Mouse (Mus musculus): ENCODE results near the gene H2-Eb1. TPM values are rescaled to one million over a fixed set of nuclear protein-coding genes. Genes with fewer than 3 reads are reported as not detected.

H2-Eb1 gene
- polyA plus RNA-seq, 1 experiment from 2014 or later = 1.1 TPM

- ATAC-seq (ENCODE audit: insufficient number of reproducible peaks, low FRiP score, low TSS enrichment, low read depth) = no peak
Observed at GRCm38 (mm10) chr17:34281836-34282235, 23.8 kb upstream of the H2-Eb1 start.

GRCm38 (mm10) chr17:34285371-34285770, 20.3 kb upstream of the H2-Eb1 start:
- Histone ChIP-seq H3K4me2 (ENCODE audit: low read depth, severe bottlenecking) (no peak overlapping the region), H3K9me3 (ENCODE audit: control insufficient read depth, low read length) (no peaks in the 10 kb centered on the region), H3K9ac (ENCODE audit: low read length) (no peak overlapping the region), H3K36me3 (ENCODE audit: control insufficient read depth, insufficient read depth, low read length) (no peaks in the 10 kb centered on the region), H3K27ac (replicated peaks; ENCODE audit: low read depth, low read length) (no peak overlapping the region), H3K4me1 (ENCODE audit: control insufficient read depth, insufficient read depth, low read length) (no peaks in the 10 kb centered on the region), H3K4me3 (ENCODE audit: low read depth, low read length) (no peak overlapping the region), H3K27me3 (ENCODE audit: control insufficient read depth, insufficient read depth, low read length) (no peaks in the 10 kb centered on the region)
- DNase-seq (ENCODE audit: low spot score) (no peak), ATAC-seq (ENCODE audit: insufficient number of reproducible peaks, low FRiP score, low TSS enrichment, low read depth) (no peak)
- 76% methylated on average over 4 of the region's 4 CpGs for WGBS

More at GRCm38 (mm10) chr17:34281836-34282235, 23.8 kb upstream of the H2-Eb1 start:
- H3K4me3 ChIP-seq (ENCODE audit: low read depth, low read length) = no peak overlapping the region
- no peaks in the 10 kb centered on the region for H3K36me3 ChIP-seq (ENCODE audit: control insufficient read depth, insufficient read depth, low read length)
- WGBS = 67% methylated on average over 1 of the region's 1 CpGs
- no peak overlapping the region for H3K27ac ChIP-seq (replicated peaks; ENCODE audit: low read depth, low read length)
- no peak overlapping the region for H3K9ac ChIP-seq (ENCODE audit: low read length)
- H3K9me3 ChIP-seq (ENCODE audit: control insufficient read depth, low read length) = no peaks in the 10 kb centered on the region
- H3K4me2 ChIP-seq (ENCODE audit: low read depth, severe bottlenecking) = no peak overlapping the region
- no peaks in the 10 kb centered on the region for H3K4me1 ChIP-seq (ENCODE audit: control insufficient read depth, insufficient read depth, low read length)
- no peaks in the 10 kb centered on the region for H3K27me3 ChIP-seq (ENCODE audit: control insufficient read depth, insufficient read depth, low read length)
- no peak for DNase-seq (ENCODE audit: low spot score)

- ATAC-seq (ENCODE audit: insufficient number of reproducible peaks, low FRiP score, low TSS enrichment, low read depth) (no peak), DNase-seq (ENCODE audit: low spot score) (peak; percentile 46)
- Histone ChIP-seq H3K27me3 (ENCODE audit: control insufficient read depth, insufficient read depth, low read length) (no peaks in the 10 kb centered on the region), H3K4me3 (ENCODE audit: low read depth, low read length) (no peak overlapping the region), H3K9ac (ENCODE audit: low read length) (no peak overlapping the region), H3K27ac (replicated peaks; ENCODE audit: low read depth, low read length) (no peak overlapping the region), H3K36me3 (ENCODE audit: control insufficient read depth, insufficient read depth, low read length) (no peaks in the 10 kb centered on the region), H3K4me1 (ENCODE audit: control insufficient read depth, insufficient read depth, low read length) (no peaks in the 10 kb centered on the region), H3K9me3 (ENCODE audit: control insufficient read depth, low read length) (no peaks in the 10 kb centered on the region), H3K4me2 (ENCODE audit: low read depth, severe bottlenecking) (no peak overlapping the region)
- 35% methylated on average over 4 of the region's 4 CpGs for WGBS
Observed at GRCm38 (mm10) chr17:34285848-34286247, 19.8 kb upstream of the H2-Eb1 start.

GRCm38 (mm10) chr17:34286501-34286900, 19.2 kb upstream of the H2-Eb1 start:
- no peaks in the 10 kb centered on the region for H3K27me3 ChIP-seq (ENCODE audit: control insufficient read depth, insufficient read depth, low read length)
- ATAC-seq (ENCODE audit: insufficient number of reproducible peaks, low FRiP score, low TSS enrichment, low read depth) = no peak
- 0 out of 2 replicates have a peak, but pooled peaks cover 1% of the 10 kb centered on the region for H3K4me1 ChIP-seq (ENCODE audit: control insufficient read depth, insufficient read depth, low read length)
- H3K36me3 ChIP-seq (ENCODE audit: control insufficient read depth, insufficient read depth, low read length) = no peaks in the 10 kb centered on the region
- 82% methylated on average over 5 of the region's 5 CpGs for WGBS
- no peak overlapping the region for H3K4me3 ChIP-seq (ENCODE audit: low read depth, low read length)
- DNase-seq (ENCODE audit: low spot score) = no peak
- no peak overlapping the region for H3K27ac ChIP-seq (replicated peaks; ENCODE audit: low read depth, low read length)
- H3K4me2 ChIP-seq (ENCODE audit: low read depth, severe bottlenecking) = no peak overlapping the region
- no peaks in the 10 kb centered on the region for H3K9me3 ChIP-seq (ENCODE audit: control insufficient read depth, low read length)
- H3K9ac ChIP-seq (ENCODE audit: low read length) = no peak overlapping the region

- DNase-seq (ENCODE audit: low spot score) (no peak), ATAC-seq (ENCODE audit: insufficient number of reproducible peaks, low FRiP score, low TSS enrichment, low read depth) (no peak)
- 71% methylated on average over 6 of the region's 6 CpGs for WGBS
- H3K9me3 ChIP-seq (ENCODE audit: control insufficient read depth, low read length) = no peaks in the 10 kb centered on the region
- H3K9ac ChIP-seq (ENCODE audit: low read length) = no peak overlapping the region
- no peak overlapping the region for H3K4me3 ChIP-seq (ENCODE audit: low read depth, low read length)
- no peaks in the 10 kb centered on the region for H3K27me3 ChIP-seq (ENCODE audit: control insufficient read depth, insufficient read depth, low read length)
- H3K4me1 ChIP-seq (ENCODE audit: control insufficient read depth, insufficient read depth, low read length) = 0 out of 2 replicates have a peak, but pooled peaks cover 3% of the 10 kb centered on the region
- H3K36me3 ChIP-seq (ENCODE audit: control insufficient read depth, insufficient read depth, low read length) = no peaks in the 10 kb centered on the region
- no peak overlapping the region for H3K27ac ChIP-seq (replicated peaks; ENCODE audit: low read depth, low read length)
- no peak overlapping the region for H3K4me2 ChIP-seq (ENCODE audit: low read depth, severe bottlenecking)
Observed at GRCm38 (mm10) chr17:34286999-34287398, 18.7 kb upstream of the H2-Eb1 start.

GRCm38 (mm10) chr17:34287648-34288047, 18.0 kb upstream of the H2-Eb1 start, which contains the start of gene H2-Aa:
TSS of gene H2-Aa (minus strand) at chr17:34287823.
- no peak within 1 kb of the TSS for H3K27ac ChIP-seq (replicated peaks; ENCODE audit: low read depth, low read length)
- ATAC-seq (ENCODE audit: insufficient number of reproducible peaks, low FRiP score, low TSS enrichment, low read depth) (no peak), DNase-seq (ENCODE audit: low spot score) (peak; percentile 67)
- no peaks in the 10 kb centered on the region for H3K27me3 ChIP-seq (ENCODE audit: control insufficient read depth, insufficient read depth, low read length)
- no peaks in the 10 kb centered on the region for H3K9me3 ChIP-seq (ENCODE audit: control insufficient read depth, low read length)
- WGBS = 14% methylated on average over 8 of the region's 8 CpGs
- H3K4me1 ChIP-seq (ENCODE audit: control insufficient read depth, insufficient read depth, low read length) = 0 out of 2 replicates have a peak, but pooled peaks cover 3% of the 10 kb centered on the region
- no peak within 1 kb of the TSS for H3K4me2 ChIP-seq (ENCODE audit: low read depth, severe bottlenecking)
- H3K9ac ChIP-seq (ENCODE audit: low read length) = no peak within 1 kb of the TSS
- H3K36me3 ChIP-seq (ENCODE audit: control insufficient read depth, insufficient read depth, low read length) = no peaks in the 10 kb centered on the region
- H3K4me3 ChIP-seq (ENCODE audit: low read depth, low read length) = no peak within 1 kb of the TSS

- ATAC-seq (ENCODE audit: insufficient number of reproducible peaks, low FRiP score, low TSS enrichment, low read depth) (no peak), DNase-seq (ENCODE audit: low spot score) (no peak)
- Histone ChIP-seq H3K9me3 (ENCODE audit: control insufficient read depth, low read length) (no peaks in the 10 kb centered on the region), H3K36me3 (ENCODE audit: control insufficient read depth, insufficient read depth, low read length) (no peaks in the 10 kb centered on the region), H3K27me3 (ENCODE audit: control insufficient read depth, insufficient read depth, low read length) (no peaks in the 10 kb centered on the region), H3K9ac (ENCODE audit: low read length) (no peak overlapping the region), H3K4me3 (ENCODE audit: low read depth, low read length) (no peak overlapping the region), H3K4me1 (ENCODE audit: control insufficient read depth, insufficient read depth, low read length) (0 out of 2 replicates have a peak, but pooled peaks cover 3% of the 10 kb centered on the region), H3K4me2 (ENCODE audit: low read depth, severe bottlenecking) (no peak overlapping the region), H3K27ac (replicated peaks; ENCODE audit: low read depth, low read length) (no peak overlapping the region)
- 82% methylated on average over 3 of the region's 3 CpGs for WGBS
Observed at GRCm38 (mm10) chr17:34288131-34288530, 17.5 kb upstream of the H2-Eb1 start.

GRCm38 (mm10) chr17:34291609-34292008, 14.1 kb upstream of the H2-Eb1 start:
- DNase-seq (ENCODE audit: low spot score) = peak; percentile 95
- H3K27ac ChIP-seq (replicated peaks; ENCODE audit: low read depth, low read length) = no peak overlapping the region
- 18% methylated on average over 8 of the region's 8 CpGs for WGBS
- H3K9me3 ChIP-seq (ENCODE audit: control insufficient read depth, low read length) = no peaks in the 10 kb centered on the region
- no peaks in the 10 kb centered on the region for H3K27me3 ChIP-seq (ENCODE audit: control insufficient read depth, insufficient read depth, low read length)
- 0 out of 2 replicates have a peak, but pooled peaks have one; percentile 70 for ATAC-seq (ENCODE audit: insufficient number of reproducible peaks, low FRiP score, low TSS enrichment, low read depth)
- H3K4me1 ChIP-seq (ENCODE audit: control insufficient read depth, insufficient read depth, low read length) = 0 out of 2 replicates have a peak, but pooled peaks cover 3% of the 10 kb centered on the region
- no peak overlapping the region for H3K9ac ChIP-seq (ENCODE audit: low read length)
- no peak overlapping the region for H3K4me2 ChIP-seq (ENCODE audit: low read depth, severe bottlenecking)
- no peak overlapping the region for H3K4me3 ChIP-seq (ENCODE audit: low read depth, low read length)
- H3K36me3 ChIP-seq (ENCODE audit: control insufficient read depth, insufficient read depth, low read length) = no peaks in the 10 kb centered on the region

GRCm38 (mm10) chr17:34292570-34292969, 13.1 kb upstream of the H2-Eb1 start:
- no peak overlapping the region for H3K4me3 ChIP-seq (ENCODE audit: low read depth, low read length)
- 91% methylated on average over 4 of the region's 4 CpGs for WGBS
- H3K9me3 ChIP-seq (ENCODE audit: control insufficient read depth, low read length) = no peaks in the 10 kb centered on the region
- no peak overlapping the region for H3K27ac ChIP-seq (replicated peaks; ENCODE audit: low read depth, low read length)
- 0 out of 2 replicates have a peak, but pooled peaks cover 3% of the 10 kb centered on the region for H3K4me1 ChIP-seq (ENCODE audit: control insufficient read depth, insufficient read depth, low read length)
- no peak for DNase-seq (ENCODE audit: low spot score)
- ATAC-seq (ENCODE audit: insufficient number of reproducible peaks, low FRiP score, low TSS enrichment, low read depth) = no peak
- no peak overlapping the region for H3K9ac ChIP-seq (ENCODE audit: low read length)
- no peak overlapping the region for H3K4me2 ChIP-seq (ENCODE audit: low read depth, severe bottlenecking)
- H3K27me3 ChIP-seq (ENCODE audit: control insufficient read depth, insufficient read depth, low read length) = no peaks in the 10 kb centered on the region
- H3K36me3 ChIP-seq (ENCODE audit: control insufficient read depth, insufficient read depth, low read length) = no peaks in the 10 kb centered on the region
